In the genomic region with DNA sequence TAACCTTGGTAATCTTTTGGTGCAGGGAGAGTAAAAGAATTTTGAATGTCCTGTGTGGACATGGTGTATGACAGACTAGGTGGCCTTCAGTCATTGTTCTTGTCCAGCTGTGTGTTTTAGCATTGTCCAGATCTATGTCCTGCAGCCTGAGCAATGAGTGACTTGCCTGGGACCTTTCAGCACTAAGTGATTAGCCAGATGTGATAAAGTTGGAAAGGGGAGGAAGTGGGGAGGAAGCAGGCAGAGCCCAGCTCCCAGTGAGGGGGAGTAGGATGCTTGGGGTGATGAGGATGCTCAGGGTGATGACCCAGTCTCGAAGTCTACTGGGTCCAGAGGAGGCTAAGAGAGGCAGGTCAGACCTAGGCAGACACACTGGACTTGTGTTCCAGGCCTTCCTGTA, we compare ENCODE assay signal across 23 mouse cellular contexts. TPM values are rescaled to one million over a fixed set of nuclear protein-coding genes. Genes with fewer than 3 reads are reported as not detected.
"Had no signal": no experiment of that assay in that cellular context is flagged by ENCODE, and none has a peak within 500 bp of the region (broad histone marks: within the 10 kb centered on the region; RNA-seq: fewer than 3 reads in every experiment).

No protein-coding gene starts in this region.

- DNase-seq: kidney, adult 9 months; kidney, postnatal 14 days; layer of hippocampus, postnatal 36 days; lung, postnatal 14 days; retina, postnatal 1 day; right cerebral cortex, postnatal 4 days; spleen, adult 18-20 months; thymus, adult 18-20 months; thymus, postnatal 14 days had no signal

- H3K27me3 ChIP-seq: limb, embryonic 15.5 days; lung, embryonic 15.5 days; megakaryocyte, embryonic 14.5 days; midbrain, embryonic 15.5 days; neural tube, embryonic 12.5 days had no signal

- H3K27ac ChIP-seq: limb, embryonic 15.5 days; lung, embryonic 15.5 days; macrophage; midbrain, embryonic 15.5 days; neural tube, embryonic 12.5 days had no signal

- H3K4me3 ChIP-seq: limb, embryonic 15.5 days; lung, embryonic 15.5 days; megakaryocyte, embryonic 14.5 days; midbrain, embryonic 15.5 days; neural tube, embryonic 12.5 days had no signal

- H3K4me2 ChIP-seq: limb, embryonic 15.5 days; lung, embryonic 15.5 days; midbrain, embryonic 11.5 days; midbrain, embryonic 15.5 days; neural tube, embryonic 12.5 days had no signal

- H3K9ac ChIP-seq: limb, embryonic 15.5 days; lung, embryonic 15.5 days; midbrain, embryonic 15.5 days; neural tube, embryonic 12.5 days had no signal

- H3K9me3 ChIP-seq: limb, embryonic 15.5 days; lung, embryonic 15.5 days; megakaryocyte, embryonic 14.5 days; midbrain, embryonic 15.5 days; neural tube, embryonic 12.5 days had no signal

- ATAC-seq: midbrain, embryonic 15.5 days had no signal

RNA-seq across cellular contexts. Expression of gene Gm10277, which starts 8.3 kb away (rescaled TPM):
- total RNA-seq: layer of hippocampus, postnatal 36 days; left cerebral cortex, adult 8-10 months; left cerebral cortex, postnatal 25 days; monocyte, adult 5-6 weeks; neutrophil, adult 5-6 weeks had no signal
- polyA plus RNA-seq: macrophage had no signal

RNA-seq across cellular contexts. Expression of gene Cryba1, which starts 54.2 kb away (rescaled TPM):
- total RNA-seq: layer of hippocampus, postnatal 36 days; left cerebral cortex, adult 8-10 months; left cerebral cortex, postnatal 25 days; monocyte, adult 5-6 weeks; neutrophil, adult 5-6 weeks had no signal
- polyA plus RNA-seq: limb, embryonic 11.5 days; limb, embryonic 15.5 days; liver, embryonic 16.5 days; lung, embryonic 15.5 days; macrophage; stomach, embryonic 14.5 days had no signal
